Mouse (Mus musculus) hindbrain, embryonic 12.5 days (tissue): ENCODE measurements around the gene Suz12. TPM values are rescaled to one million over a fixed set of nuclear protein-coding genes. Genes with fewer than 3 reads are reported as not detected.

ENCODE experiments used
- ATAC-seq: fragments of 200-750 bp; cut with Nextera tagmentation; 2 replicates; pipeline ENCODE4 v1.8.0; 2017; ENCODE audit warnings: moderate TSS enrichment; ENCODE audit not compliant: low FRiP score
- H3K27ac ChIP-seq: fragments of 300-500 bp; sonication (generic); 2 replicates; pipeline ENCODE4 v1.5.1; 2016; ENCODE audit warnings: mild to moderate bottlenecking
- H3K27me3 ChIP-seq: fragments of 300-500 bp; sonication (generic); 2 replicates; pipeline ENCODE4 v1.6.1; 2016; ENCODE audit warnings: mild to moderate bottlenecking
- H3K36me3 ChIP-seq: fragments of 300-500 bp; sonication (generic); 2 replicates; pipeline ENCODE4 v1.6.1; 2016; ENCODE audit warnings: mild to moderate bottlenecking
- H3K4me1 ChIP-seq: fragments of 300-500 bp; sonication (generic); 2 replicates; pipeline ENCODE4 v1.6.1; 2016
- H3K4me2 ChIP-seq: fragments of 300-500 bp; sonication (generic); replicated peaks from 2 replicates; pipeline ENCODE4 v1.6.1; 2016; ENCODE audit warnings: mild to moderate bottlenecking
- H3K4me3 ChIP-seq: fragments of 300-500 bp; sonication (generic); 2 replicates; pipeline ENCODE4 v1.5.1; 2016; ENCODE audit warnings: mild to moderate bottlenecking
- H3K9ac ChIP-seq: fragments of 300-500 bp; sonication (generic); 2 replicates; pipeline ENCODE4 v1.6.1; 2016; ENCODE audit warnings: mild to moderate bottlenecking, moderate library complexity
- H3K9me3 ChIP-seq: fragments of 300-500 bp; sonication (generic); replicated peaks from 2 replicates; pipeline ENCODE4 v1.6.1; 2016; ENCODE audit warnings: mild to moderate bottlenecking
- WGBS: fragments of 180-500 bp; shearing (Covaris S2); methylation state at CpG from one replicate; pipeline ENCODE4 v1.1.7; 2016; 5-methylcytosine and 5-hydroxymethylcytosine counted together
- polyA plus RNA-seq: library from polyadenylated mRNA; unstranded; fragments of >200 nt; fragmentation: Nextera tagmentation; extraction: Ambion mirVana; gene quantifications from 2 replicates; pipeline ENCODE4 v1.2.1, GENCODE M21; 2016

Suz12 gene
- 26.3 and 26.4 TPM in 2 replicates for polyA plus RNA-seq

- no peaks in the 10 kb centered on the region for H3K9me3 ChIP-seq
- peak within 1 kb of the TSS; percentile 96 for H3K9ac ChIP-seq
- H3K4me1 ChIP-seq: no peaks in the 10 kb centered on the region
- peaks cover 11% of the 10 kb centered on the region for H3K36me3 ChIP-seq
- ATAC-seq: peak; percentile 94
- under 1% methylated on average over 70 of the region's 74 CpGs for WGBS
- H3K27ac ChIP-seq: peak within 1 kb of the TSS; percentile 96
- peak within 1 kb of the TSS; percentile 72 for H3K4me3 ChIP-seq
- H3K27me3 ChIP-seq: no peaks in the 10 kb centered on the region
- H3K4me2 ChIP-seq: peak within 1 kb of the TSS; percentile 77
Observed at GRCm38 (mm10) chr11:79992592-79993355, at the start of gene Suz12. TSS of gene Suz12 (plus strand) at chr11:79993106.

GRCm38 (mm10) chr11:79943136-79943535, 49.8 kb upstream of the Suz12 start:
- Histone ChIP-seq H3K27ac (no peak overlapping the region), H3K4me3 (no peak overlapping the region), H3K9me3 (no peaks in the 10 kb centered on the region), H3K27me3 (no peaks in the 10 kb centered on the region), H3K36me3 (peaks cover 75% of the 10 kb centered on the region), H3K4me1 (no peaks in the 10 kb centered on the region), H3K9ac (no peak overlapping the region), H3K4me2 (no peak overlapping the region)
- WGBS: 94% methylated on average over 8 of the region's 8 CpGs
- no peak for ATAC-seq

GRCm38 (mm10) chr11:79943601-79944000, 49.3 kb upstream of the Suz12 start:
- no peak for ATAC-seq
- H3K27ac ChIP-seq: no peak overlapping the region
- H3K9me3 ChIP-seq: no peaks in the 10 kb centered on the region
- no peak overlapping the region for H3K4me2 ChIP-seq
- no peak overlapping the region for H3K9ac ChIP-seq
- no peaks in the 10 kb centered on the region for H3K4me1 ChIP-seq
- peaks cover 77% of the 10 kb centered on the region for H3K36me3 ChIP-seq
- no peaks in the 10 kb centered on the region for H3K27me3 ChIP-seq
- H3K4me3 ChIP-seq: no peak overlapping the region
- WGBS: 93% methylated on average over 7 of the region's 7 CpGs

- Histone ChIP-seq H3K27me3 (no peaks in the 10 kb centered on the region), H3K4me3 (no peak overlapping the region), H3K36me3 (peaks cover 84% of the 10 kb centered on the region), H3K9me3 (no peaks in the 10 kb centered on the region), H3K9ac (no peak overlapping the region), H3K27ac (no peak overlapping the region), H3K4me2 (no peak overlapping the region), H3K4me1 (no peaks in the 10 kb centered on the region)
- 97% methylated on average over 3 of the region's 3 CpGs for WGBS
- ATAC-seq: no peak
Observed at GRCm38 (mm10) chr11:79947265-79947664, 45.6 kb upstream of the Suz12 start.

- 7% methylated on average over 27 of the region's 27 CpGs for WGBS
- 0 out of 2 replicates have a peak overlapping the region, but pooled peaks have one; percentile 25 for H3K27ac ChIP-seq
- peaks cover 30% of the 10 kb centered on the region for H3K36me3 ChIP-seq
- peaks cover 7% of the 10 kb centered on the region; the same call in 1 of the 2 replicates for H3K27me3 ChIP-seq
- H3K9ac ChIP-seq: peak overlapping the region; percentile 57
- ATAC-seq: peak; percentile 53
- peak overlapping the region; percentile 66 for H3K4me2 ChIP-seq
- peaks cover 8% of the 10 kb centered on the region for H3K4me1 ChIP-seq
- peak overlapping the region; percentile 53 for H3K4me3 ChIP-seq
- no peaks in the 10 kb centered on the region for H3K9me3 ChIP-seq
Observed at GRCm38 (mm10) chr11:79961346-79962124, 31.4 kb upstream of the Suz12 start.

- peaks cover 8% of the 10 kb centered on the region for H3K4me1 ChIP-seq
- H3K4me2 ChIP-seq: peak within 1 kb of the TSS; percentile 66
- peak; percentile 95 for ATAC-seq
- under 1% methylated on average over 46 of the region's 46 CpGs for WGBS
- H3K9ac ChIP-seq: peak within 1 kb of the TSS; percentile 57
- peaks cover 23% of the 10 kb centered on the region for H3K36me3 ChIP-seq
- H3K27ac ChIP-seq: 0 out of 2 replicates have a peak within 1 kb of the TSS, but pooled peaks have one; percentile 25
- H3K9me3 ChIP-seq: no peaks in the 10 kb centered on the region
- H3K4me3 ChIP-seq: peak within 1 kb of the TSS; percentile 53
- peaks cover 7% of the 10 kb centered on the region; the same call in 1 of the 2 replicates for H3K27me3 ChIP-seq
Observed at GRCm38 (mm10) chr11:79962125-79962876, 30.6 kb upstream of the Suz12 start, which contains the start of gene Utp6. TSS of gene Utp6 (minus strand) at chr11:79962390.

GRCm38 (mm10) chr11:79962877-79963183, 30.1 kb upstream of the Suz12 start:
- peak overlapping the region; percentile 66 for H3K4me2 ChIP-seq
- peaks cover 8% of the 10 kb centered on the region for H3K4me1 ChIP-seq
- H3K27me3 ChIP-seq: peaks cover 7% of the 10 kb centered on the region; the same call in 1 of the 2 replicates
- no peak overlapping the region for H3K27ac ChIP-seq
- ATAC-seq: no peak
- peaks cover 17% of the 10 kb centered on the region for H3K36me3 ChIP-seq
- WGBS: 4% methylated on average over 9 of the region's 9 CpGs
- H3K9me3 ChIP-seq: no peaks in the 10 kb centered on the region
- H3K4me3 ChIP-seq: peak overlapping the region; percentile 53
- H3K9ac ChIP-seq: peak overlapping the region; percentile 57; the same call in 1 of the 2 replicates

- no peak for ATAC-seq
- H3K27me3 ChIP-seq: peaks cover 7% of the 10 kb centered on the region; the same call in 1 of the 2 replicates
- H3K27ac ChIP-seq: no peak overlapping the region
- H3K9me3 ChIP-seq: no peaks in the 10 kb centered on the region
- peaks cover 12% of the 10 kb centered on the region for H3K36me3 ChIP-seq
- 73% methylated on average over 8 of the region's 8 CpGs for WGBS
- no peak overlapping the region for H3K9ac ChIP-seq
- H3K4me3 ChIP-seq: no peak overlapping the region
- H3K4me1 ChIP-seq: peaks cover 8% of the 10 kb centered on the region
- H3K4me2 ChIP-seq: peak overlapping the region; percentile 66
Observed at GRCm38 (mm10) chr11:79963212-79963974, 29.5 kb upstream of the Suz12 start.

- Histone ChIP-seq H3K27me3 (peaks cover 7% of the 10 kb centered on the region; the same call in 1 of the 2 replicates), H3K36me3 (no peaks in the 10 kb centered on the region), H3K4me2 (no peak overlapping the region), H3K4me3 (no peak overlapping the region), H3K9me3 (no peaks in the 10 kb centered on the region), H3K4me1 (peaks cover 8% of the 10 kb centered on the region), H3K9ac (no peak overlapping the region), H3K27ac (no peak overlapping the region)
- no peak for ATAC-seq
- WGBS: 73% methylated on average over 8 of the region's 8 CpGs
Observed at GRCm38 (mm10) chr11:79965896-79966295, 27.0 kb upstream of the Suz12 start.

- no peaks in the 10 kb centered on the region for H3K36me3 ChIP-seq
Observed at GRCm38 (mm10) chr11:79967752-79968151, 25.2 kb upstream of the Suz12 start.

GRCm38 (mm10) chr11:79973133-79973532, 19.8 kb upstream of the Suz12 start:
- no peaks in the 10 kb centered on the region for H3K9me3 ChIP-seq
- no peak overlapping the region for H3K27ac ChIP-seq
- peak overlapping the region; percentile 56 for H3K9ac ChIP-seq
- peak overlapping the region; percentile 87 for H3K4me2 ChIP-seq
- ATAC-seq: no peak
- H3K36me3 ChIP-seq: no peaks in the 10 kb centered on the region
- H3K4me1 ChIP-seq: peaks cover 11% of the 10 kb centered on the region
- WGBS: 18% methylated on average over 8 of the region's 8 CpGs
- peak overlapping the region; percentile 50 for H3K4me3 ChIP-seq
- peaks cover 22% of the 10 kb centered on the region for H3K27me3 ChIP-seq

More at GRCm38 (mm10) chr11:79967752-79968151, 25.2 kb upstream of the Suz12 start:
- H3K4me1 ChIP-seq: no peaks in the 10 kb centered on the region
- H3K9ac ChIP-seq: no peak overlapping the region
- 81% methylated on average over 10 of the region's 10 CpGs for WGBS
- H3K4me3 ChIP-seq: no peak overlapping the region
- H3K4me2 ChIP-seq: no peak overlapping the region
- no peak for ATAC-seq
- peaks cover 7% of the 10 kb centered on the region; the same call in 1 of the 2 replicates for H3K27me3 ChIP-seq
- H3K9me3 ChIP-seq: no peaks in the 10 kb centered on the region
- no peak overlapping the region for H3K27ac ChIP-seq
